Mouse (Mus musculus): ENCODE measurements around the gene Pcgf1.

GRCm38 (mm10) chr6:83103130-83103650 is 25.5 kb downstream of the Pcgf1 start:
- no peak for TF ChIP-seq CEBPB (IDR thresholded peaks at IDR 0.05; ENCODE audit: insufficient read depth, poor library complexity, severe bottlenecking)
- TF ChIP-seq E2F4 (IDR thresholded peaks at IDR 0.05; ENCODE audit: insufficient read depth): no peak
- TF ChIP-seq POLR2A (IDR thresholded peaks at IDR 0.05; ENCODE audit: insufficient read length, low read depth): no peak
- TF ChIP-seq TCF12 (IDR thresholded peaks at IDR 0.05; ENCODE audit: insufficient read depth, poor library complexity, severe bottlenecking): no peak
- TF ChIP-seq TCF3 (IDR thresholded peaks at IDR 0.05; ENCODE audit: insufficient read length, low read depth): no peak
- no peak for TF ChIP-seq USF1 (IDR thresholded peaks at IDR 0.05; ENCODE audit: low read depth)
- TF ChIP-seq MAX (IDR thresholded peaks at IDR 0.05; ENCODE audit: low read depth): no peak
- TF ChIP-seq POLR2AphosphoS2 (IDR thresholded peaks at IDR 0.05; ENCODE audit: insufficient read length, low read depth): no peak
- TF ChIP-seq MYOG (IDR thresholded peaks at IDR 0.05; ENCODE audit: control insufficient read depth in 1 of 3, insufficient read depth in 1 of 3, insufficient read length in 2 of 3, low read depth in 2 of 3): no peak
- no peak for TF ChIP-seq SRF (IDR thresholded peaks at IDR 0.05; ENCODE audit: control insufficient read depth, insufficient read length, low read depth)
- TF ChIP-seq MYOD1 (IDR thresholded peaks at IDR 0.05; ENCODE audit: control insufficient read depth in 1 of 3, insufficient read length in 2 of 3, low read depth in 2 of 3): no peak
